Mouse (Mus musculus): ENCODE results near the gene Rnf220. TPM values are rescaled to one million over a fixed set of nuclear protein-coding genes. Genes with fewer than 3 reads are reported as not detected.

The Rnf220 gene
- total RNA-seq, 4 experiments from 2014 or later = 95.3 to 135 (median 115) TPM

DNA sequence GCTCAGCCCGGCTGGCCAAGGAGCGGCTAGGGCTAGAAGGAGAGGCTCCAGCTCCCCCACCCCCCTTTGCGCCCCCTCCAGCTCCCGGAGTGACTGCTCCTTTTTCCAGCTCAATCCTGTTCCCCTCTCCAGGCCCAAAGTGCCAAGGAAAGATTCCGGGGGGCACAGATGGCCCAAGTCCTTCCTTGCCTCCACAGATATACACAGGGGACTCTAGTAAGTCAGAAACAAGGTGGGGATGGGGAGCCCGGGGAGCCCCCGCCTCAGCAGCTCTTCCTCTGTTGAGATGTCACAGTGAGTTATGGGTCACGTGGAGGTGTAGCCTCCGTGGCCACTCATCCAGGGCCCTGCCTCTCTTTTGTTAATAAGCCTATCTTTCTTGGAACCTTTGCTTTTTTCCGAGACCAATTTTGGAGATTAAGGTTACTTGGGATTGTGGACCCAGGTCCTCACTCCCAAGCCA lies 122.7 kb downstream of the Rnf220 start:
- no peak for DNase-seq

DNA sequence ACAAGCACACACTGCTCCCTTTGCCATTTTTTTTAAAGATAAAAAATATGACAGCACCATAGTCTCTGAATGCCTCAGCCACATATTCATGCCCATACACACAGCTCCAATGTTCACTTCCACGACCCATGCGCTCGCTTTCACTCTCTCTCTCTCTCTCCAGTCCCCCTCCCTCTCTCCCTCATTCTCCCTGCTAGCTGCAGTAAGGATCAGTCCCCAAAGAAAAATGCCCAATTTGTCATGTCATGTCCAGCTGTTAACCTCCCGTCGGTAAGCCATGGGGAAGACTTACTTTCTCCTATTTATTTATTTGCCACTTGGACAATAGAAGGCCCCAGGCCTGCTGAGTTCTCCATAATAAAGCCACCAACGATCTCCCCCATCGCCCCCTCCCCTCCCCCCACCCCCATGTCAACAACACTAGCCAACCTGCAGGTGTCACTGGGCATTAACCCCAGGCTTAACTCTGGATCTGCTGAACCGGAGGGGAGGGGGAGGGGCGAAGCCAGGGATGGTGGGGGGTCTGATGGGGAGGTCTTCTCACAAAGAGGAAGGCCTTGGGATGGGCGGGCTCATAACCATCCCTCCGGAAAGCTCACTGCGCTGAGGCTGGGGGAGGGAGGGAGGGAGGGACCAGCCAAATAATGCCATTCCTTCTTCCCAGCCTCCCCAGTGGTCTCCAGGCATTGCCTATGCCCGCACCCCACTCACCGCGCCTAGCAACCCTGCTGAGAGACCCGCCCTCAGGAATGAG lies 123.4 kb downstream of the Rnf220 start:
- DNase-seq = no peak

DNA sequence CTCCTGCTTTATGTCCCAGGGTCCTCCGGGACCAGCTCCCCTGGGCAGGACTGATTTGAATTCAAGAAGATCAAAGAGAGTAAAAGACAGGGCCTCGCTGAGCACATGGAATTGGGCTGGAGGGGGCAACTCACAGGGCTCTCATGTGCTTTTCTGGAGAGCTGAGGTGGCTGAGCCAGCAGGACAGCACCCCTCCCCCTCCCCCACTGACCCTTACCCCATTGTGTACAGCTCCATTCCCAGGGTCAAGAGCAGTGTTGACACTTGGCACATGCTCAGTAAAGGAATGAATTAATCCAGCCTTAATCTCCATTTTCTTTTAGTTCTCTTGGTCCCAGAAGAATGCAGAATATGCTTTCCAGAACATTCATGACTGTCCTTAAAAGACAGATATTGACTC lies 125.0 kb downstream of the Rnf220 start:
- no peak for DNase-seq

DNA sequence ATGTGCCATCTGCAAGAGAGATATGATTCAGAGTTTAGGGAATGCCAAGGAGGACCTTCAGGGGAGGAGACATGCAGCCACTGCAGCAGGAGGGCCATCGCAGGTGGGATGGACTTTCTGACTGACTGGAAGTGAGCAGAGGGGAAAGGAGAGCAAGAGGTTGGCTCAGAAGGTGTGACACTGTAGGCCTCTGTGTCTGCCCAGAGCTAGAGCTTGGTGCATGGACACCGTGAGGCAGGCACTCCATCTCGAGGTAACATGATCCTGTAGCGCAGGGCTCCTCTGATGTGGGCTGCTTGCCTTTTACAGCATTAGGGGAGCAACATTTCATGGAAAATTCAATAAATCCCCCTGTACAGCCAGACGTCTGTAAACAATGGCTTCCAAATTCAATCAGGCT lies 126.5 kb downstream of the Rnf220 start:
- DNase-seq = no peak

DNA sequence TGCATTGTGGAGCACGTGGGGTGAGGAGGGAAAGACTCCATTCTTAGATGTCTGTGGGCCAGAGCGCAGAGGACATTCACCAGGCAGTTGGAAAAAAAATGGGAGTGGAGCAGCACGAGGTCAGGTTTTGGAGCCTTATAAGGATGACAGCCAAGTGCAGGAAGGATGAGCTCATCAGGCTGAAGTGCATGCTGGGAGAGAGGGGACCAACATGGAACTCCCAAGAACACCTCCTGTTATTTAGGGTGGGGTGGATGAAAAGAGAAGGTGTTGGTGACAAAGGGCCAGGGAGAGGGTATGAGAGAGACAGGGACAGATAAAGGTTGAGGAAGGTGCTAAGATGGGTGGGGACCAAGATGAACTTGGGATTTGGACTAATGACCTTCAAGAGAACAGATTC lies 127.3 kb downstream of the Rnf220 start:
- no peak for DNase-seq

DNA sequence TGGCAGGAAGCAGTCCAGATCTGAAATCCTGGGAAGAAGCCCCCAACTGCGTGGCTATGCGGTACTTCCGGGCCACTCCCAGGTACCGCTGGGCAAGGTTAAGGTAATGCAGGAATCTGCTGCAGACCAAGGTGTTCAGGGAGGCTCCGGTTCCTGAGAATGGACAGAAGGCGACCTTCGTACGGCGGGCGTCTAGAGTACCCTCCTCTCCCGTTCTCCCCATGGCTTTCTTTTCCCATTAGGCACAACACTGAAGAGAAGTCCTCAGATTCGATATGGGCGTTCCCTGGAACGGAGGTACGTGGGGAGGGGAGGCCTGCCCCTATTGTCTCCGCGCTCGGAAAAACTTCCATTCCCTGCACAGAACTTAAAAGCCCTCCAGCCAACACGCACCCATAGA lies 129.5 kb downstream of the Rnf220 start:
- DNase-seq = no peak

DNA sequence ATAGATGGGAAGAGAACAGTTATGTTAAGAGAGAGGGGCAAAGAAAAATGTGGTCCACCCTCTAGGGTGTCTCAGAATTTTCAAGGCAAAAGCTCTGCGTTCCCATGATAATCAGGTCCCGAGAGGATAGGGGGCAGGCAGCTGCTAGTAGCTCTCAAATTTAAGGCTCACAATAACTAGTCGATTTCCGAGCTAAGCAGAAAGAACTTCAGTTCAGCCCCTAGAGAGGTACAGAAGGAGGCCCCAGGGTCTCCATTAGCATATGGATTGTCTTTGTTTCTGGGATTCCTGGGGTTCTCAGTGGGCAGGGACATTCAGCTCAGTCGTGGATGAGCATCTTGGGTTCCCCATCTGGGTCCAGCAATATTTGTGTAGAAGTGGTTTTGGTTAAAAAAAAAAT lies 134.8 kb downstream of the Rnf220 start:
- no peak for DNase-seq

DNA sequence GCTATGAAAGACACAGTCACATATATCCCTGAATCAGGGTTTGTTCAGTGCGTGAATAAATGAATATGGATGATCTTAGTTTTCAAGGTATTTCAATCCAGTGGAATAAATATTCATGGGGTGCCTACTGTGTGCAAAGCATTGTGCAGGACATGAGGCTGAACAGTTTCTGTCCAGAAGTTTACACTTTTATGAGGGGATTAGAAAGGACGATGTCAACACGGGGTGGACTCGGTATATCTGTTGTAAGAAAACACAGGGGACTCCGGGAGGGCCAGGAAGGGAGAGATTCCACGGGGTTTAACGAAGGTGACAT lies 135.3 kb downstream of the Rnf220 start:
- no peak for DNase-seq

DNA sequence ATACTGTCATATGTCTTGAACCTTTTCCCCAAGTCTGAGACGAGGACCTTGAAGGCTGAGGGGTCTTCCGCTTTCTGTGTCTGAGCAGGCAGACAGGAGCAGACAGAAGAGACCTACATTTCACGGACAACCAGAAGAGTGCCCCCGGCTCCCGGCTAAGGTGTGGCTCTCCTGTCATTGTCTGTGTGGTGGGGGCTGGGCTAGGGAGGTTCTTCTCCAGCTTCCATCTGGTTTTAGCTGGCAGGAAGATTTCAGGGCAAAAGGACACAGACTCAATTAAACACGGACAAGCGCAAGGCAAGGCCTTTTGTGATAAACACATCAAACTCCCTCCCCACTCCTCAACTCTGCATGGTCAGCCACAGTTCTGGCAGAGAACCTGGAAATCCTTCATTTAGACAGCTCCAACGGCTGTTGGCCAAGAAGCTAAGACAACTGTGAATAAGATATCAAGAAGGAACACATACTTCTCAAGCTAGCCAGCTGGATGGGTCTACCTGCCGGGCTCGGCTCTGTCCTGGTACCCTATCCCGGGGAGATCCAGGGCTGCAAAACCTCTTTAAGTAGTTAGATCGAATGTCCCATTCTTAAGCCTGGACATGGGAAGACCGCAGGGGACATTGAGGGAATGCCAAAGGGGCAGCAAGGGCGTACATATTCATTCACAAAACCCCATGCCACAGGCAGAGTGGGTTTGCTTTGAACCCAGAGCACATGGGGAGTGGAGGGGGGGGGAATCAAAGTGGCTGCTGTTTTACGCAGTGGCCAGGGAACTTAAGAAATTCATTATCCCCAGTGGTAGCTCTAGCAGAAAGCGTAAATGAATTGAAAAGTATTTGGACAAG lies 135.9 kb downstream of the Rnf220 start:
- no peak for DNase-seq

DNA sequence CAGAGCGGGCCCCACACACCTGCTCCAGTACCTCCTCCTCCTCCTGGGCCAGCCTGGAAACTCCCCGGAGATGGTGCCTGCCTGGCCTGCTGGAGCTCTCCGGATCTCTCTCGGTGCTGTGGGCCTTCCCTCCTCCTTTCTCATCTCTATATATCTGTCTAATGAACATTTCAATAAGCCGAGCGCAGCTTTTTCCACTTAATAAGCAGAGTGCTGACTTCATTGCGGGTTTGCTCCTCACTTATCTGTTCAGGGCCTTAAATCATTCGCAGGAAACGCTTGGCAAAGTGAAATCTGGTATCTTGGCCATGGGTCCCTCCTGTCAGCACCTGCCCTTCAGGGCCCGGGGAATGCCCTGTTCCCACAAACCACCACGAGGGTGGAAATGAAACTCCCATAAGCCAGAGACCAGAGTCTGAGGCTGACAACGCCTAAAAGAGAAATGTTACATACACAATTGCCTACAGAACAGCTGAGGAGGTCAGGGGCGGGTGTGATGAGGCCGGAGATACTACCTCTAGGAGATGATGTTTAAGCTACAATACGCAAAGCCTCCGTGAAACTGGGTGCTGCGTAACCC lies 137.0 kb downstream of the Rnf220 start:
- DNase-seq = no peak

DNA sequence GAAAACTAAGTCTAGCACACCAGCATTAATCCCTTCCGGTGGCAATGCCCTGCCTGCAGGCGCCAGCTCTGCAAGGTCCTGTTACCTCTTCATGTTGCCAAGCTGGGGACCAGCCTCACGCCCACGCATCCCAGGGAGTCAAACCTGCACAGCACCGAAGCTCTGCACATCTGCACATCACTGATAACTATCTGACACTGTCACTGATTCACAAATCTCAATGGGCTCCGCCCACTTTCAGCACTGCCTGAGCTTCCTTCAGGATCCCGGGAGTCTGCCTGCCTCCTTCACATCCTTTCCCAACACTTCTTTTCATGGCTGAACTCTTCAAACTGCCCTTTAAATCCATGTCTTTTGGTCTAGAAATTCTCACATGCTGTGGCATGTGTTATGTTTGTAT lies 138.9 kb downstream of the Rnf220 start:
- DNase-seq = no peak

DNA sequence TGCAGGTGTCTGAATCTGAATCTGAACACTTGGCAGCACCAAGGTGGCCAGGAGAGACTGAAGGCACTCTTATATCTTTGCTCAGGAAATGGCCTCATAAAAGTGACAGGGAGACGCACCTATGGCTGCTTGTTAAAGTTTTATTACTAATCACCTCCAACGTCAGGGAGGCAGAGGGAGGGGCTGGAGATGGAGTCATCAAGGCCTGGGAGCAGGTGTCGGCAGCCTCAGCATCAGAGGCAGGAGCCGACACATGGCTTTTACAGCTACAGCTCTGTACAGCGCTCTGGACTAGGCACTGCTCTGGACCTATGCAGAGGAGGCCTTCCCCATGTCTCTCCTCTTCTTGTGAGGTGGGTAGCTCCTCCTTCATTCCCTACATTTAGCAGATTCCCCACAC lies 139.7 kb downstream of the Rnf220 start:
- DNase-seq = no peak

DNA sequence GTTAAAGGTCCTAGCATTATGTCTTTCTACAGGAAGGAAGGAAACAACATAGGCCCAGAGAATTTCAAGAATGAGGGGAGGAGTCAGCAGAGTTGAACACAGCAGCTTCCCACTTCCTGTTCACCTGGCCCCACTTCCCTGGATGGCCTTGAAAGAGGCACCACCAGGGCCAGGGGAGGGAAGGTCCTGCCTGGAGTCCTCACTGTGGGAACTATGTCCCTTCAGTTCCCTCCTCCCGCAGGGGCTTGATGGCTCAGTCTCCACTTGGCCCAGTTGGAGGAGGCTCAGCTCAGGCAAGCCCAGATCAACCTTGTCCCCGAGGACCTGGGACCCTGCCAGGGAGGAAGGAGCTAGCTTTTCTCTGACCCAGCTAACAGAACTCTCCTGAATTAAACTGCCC lies 140.6 kb downstream of the Rnf220 start:
- DNase-seq = no peak

DNA sequence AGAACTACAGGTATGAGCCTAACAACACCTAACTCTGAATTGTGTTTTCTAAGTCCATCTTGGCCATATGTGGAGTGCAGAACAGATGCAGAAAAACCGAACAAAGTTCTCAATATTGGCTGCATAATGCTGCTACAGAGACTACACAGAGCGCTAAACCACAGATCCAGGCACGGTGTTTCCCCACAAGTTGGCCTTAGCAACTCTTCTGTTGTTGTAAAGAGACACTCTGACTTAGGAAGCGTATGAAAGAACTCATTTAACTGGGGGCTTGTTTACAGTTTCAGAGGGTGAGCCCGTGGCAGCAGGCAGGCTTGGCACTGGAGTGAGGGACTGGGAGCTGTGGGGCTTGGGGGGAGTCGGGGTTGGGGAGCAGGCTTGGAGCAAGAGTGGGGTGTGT lies 142.2 kb downstream of the Rnf220 start:
- DNase-seq = no peak

DNA sequence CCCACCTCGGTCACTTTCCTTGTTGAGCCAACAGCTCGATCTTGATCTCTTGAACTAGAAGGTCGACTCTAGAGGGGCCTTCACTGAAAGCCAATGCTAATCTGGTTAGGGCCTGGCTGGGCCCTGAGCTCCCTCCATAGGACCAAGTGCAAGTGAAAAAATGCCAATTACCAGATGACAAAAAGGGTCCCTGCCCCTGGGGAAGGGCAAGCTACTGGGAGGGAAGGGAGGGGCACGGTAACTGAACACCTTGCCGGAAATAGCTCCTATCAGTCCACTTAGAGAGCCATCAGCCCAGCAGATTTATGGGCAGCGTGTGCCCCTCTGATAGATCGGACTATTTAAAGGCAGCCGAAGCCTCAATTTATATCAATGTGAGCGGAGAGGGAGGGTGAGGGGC lies 143.9 kb downstream of the Rnf220 start:
- no peak for DNase-seq

DNA sequence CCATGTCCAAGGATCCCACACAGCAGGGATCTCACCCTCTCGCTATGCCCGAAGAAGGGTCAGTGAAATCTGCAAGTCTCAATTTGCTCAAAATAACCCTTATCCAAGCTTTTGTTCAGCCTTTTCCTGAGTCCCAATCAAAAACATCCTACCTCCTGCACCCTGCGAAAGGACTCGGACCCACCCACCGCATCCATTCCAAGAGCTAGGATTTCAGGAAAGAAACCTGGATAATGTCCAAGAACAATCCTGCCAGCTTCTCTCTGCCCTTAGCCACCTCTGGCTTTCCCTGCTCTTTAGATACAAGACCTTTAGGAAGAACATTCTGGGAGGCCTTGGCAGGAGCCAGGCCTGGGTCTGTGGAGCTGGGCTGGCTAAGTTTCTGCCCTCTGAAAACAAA lies 144.8 kb downstream of the Rnf220 start:
- no peak for DNase-seq

DNA sequence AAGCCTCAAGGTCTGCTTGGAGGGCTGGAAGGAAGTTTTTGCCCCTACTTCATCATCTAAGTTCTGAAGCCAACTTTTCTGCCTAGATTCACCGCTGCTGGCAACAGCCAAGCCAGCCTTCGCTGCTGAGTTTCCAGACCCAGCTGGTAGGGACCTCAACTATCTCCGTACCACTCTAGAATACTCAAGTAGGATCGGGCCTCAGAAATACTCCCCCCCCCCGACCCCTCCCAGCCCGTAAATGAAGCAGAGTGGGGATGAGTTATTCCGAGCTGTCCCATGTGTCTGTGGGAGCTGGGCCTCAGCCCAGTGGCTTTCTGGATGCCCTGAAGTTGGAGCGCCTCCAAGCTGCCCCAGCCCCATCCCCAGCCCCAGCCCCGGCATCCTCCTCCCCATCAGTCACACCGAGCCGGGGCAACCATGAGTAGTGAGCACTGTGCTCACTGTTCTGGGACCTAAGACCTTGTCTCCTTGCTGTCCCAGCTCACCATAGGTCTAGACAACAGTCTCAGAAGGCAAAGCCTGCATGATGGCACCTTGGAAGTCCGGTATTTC lies 146.6 kb downstream of the Rnf220 start:
- no peak for DNase-seq

DNA sequence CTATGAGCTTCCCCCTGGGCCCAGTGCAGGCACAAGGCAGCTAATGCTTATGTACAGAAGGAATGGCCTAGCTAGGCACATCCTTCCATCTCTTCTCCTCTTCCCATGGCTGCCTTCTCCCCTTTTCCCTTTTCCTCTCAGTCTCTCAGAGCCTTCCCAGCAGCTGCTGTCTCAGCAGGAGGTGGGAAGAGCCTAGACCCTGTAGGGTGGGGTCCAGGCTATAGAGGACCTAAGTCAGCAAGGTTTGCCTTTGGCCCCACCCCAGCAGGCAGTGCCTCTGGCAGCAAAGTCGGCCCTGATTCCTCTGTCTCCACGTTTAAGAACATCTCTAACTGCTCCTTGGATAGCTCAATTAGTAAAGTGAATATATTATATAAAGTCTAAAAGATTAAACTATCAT lies 147.5 kb downstream of the Rnf220 start:
- DNase-seq = no peak

DNA sequence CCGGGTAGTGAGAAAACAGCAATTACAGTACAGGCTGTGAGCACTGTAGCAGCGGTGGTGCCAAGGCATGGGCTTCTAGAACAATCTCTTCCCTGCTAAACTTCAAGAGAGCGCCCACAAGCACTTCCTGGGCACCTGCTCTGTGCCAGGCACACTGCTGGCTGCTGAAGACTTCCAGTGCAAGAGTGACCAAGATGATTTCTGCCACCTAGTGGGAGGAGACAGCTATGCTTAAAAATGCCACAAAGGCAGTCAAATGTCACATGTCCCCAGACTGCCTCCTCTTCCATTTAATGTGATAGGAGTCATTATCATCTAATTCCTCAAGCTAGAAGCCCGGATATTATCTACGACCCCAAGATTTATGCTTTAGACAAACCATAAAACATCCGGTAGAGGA lies 150.8 kb downstream of the Rnf220 start:
- DNase-seq = peak; percentile 28

DNA sequence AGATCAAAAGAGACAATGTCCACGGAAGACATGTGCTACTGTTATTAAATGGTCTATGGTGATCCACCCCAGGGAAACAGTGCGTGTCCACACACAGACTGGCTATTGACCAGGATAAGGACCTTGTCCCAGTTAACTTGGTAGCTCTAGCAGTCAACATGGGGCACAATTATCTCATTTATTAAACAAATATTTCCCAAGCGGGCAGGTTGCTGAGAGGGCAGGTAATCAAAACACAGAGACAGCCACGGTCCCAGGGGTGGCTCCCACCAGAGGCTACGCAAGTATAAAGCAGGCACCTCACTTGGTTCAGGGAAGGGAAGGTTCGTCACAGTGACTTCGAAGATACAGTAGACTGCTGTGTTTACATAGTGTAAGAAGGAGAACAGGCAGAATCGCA lies 153.5 kb downstream of the Rnf220 start:
- no peak for DNase-seq

DNA sequence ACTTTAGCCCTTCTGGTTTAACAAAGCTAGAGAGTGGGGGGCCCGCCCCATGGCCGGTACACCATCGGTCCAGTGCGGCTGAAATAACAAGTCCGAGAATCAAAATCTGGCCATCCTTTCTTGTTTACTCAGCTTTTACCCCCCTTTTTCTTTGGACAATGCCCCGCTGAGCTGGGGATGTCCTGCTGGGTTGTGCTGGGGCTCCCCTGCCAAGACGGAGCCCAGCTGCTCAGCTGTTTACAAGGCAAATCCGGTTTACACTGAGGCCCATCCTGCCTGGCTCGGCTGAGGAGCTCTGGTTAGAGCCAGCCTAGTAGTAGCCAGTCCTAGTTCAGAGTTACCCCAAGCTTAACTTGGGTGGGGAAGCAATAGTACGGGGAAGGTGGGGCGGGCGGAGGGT lies 154.1 kb downstream of the Rnf220 start:
- no peak for DNase-seq

DNA sequence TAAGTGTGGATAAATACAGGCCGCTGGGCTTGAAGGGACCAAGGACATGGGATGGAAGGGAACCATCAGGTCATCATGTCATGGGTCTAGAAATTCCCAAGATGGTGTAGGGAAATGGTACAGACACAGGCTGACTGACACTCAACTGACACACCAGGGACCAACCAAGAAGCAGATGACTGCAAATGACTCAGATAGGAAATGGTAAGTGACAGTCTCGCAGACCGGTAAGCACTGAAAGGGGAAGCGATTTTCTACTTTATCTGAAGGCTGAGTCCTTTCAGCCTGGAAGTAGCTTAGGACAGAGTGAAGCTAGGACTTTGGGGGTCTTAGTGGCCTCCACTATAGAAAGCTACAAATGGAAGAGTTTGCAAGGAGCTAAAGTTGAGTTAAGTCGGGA lies 155.6 kb downstream of the Rnf220 start:
- DNase-seq = no peak

DNA sequence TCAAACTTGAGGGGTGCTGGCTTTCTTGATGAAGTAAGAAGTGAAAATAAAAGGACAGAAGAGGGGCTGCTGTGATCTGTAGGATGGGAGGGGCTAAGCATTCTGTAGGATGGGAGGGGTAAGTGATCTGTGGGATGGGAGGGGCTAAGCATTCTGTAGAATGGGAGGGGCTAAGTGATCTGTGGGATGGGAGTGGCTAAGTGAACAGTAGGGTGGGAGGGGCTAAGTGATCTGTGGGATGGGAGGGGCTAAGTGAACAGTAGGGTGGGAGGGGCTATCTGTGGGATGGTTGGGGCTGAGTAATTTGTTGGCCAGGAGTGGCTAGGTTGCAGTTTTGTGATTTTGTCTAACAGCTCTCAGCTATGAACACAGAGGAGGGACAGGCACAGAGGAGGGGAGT lies 157.1 kb downstream of the Rnf220 start:
- no peak for DNase-seq

All from adrenal gland, adult 8-10 months (tissue).